Mouse (Mus musculus) kidney, postnatal 14 days (tissue): ENCODE measurements around the gene Fn1.
A peak's percentile ranks its signal among the peaks of the same experiment; 100 is the strongest.

ENCODE experiments used
- DNase-seq: peaks from one replicate; pipeline ENCODE4 v3.0.0; 2022; ENCODE audit warnings: mixed read lengths

Fn1 gene

GRCm38 (mm10) chr1:71652551-71653399, at the start of gene Fn1:
Fn1 (minus strand) TSS chr1:71653200.
- DNase-seq, result peak; percentile 93

- DNase-seq, result no peak
Observed at GRCm38 (mm10) chr1:71696093-71696492, 43.1 kb upstream of the Fn1 start.

GRCm38 (mm10) chr1:71691472-71692277, 38.7 kb upstream of the Fn1 start:
- no peak for DNase-seq

GRCm38 (mm10) chr1:71688926-71689303, 35.9 kb upstream of the Fn1 start:
- no peak for DNase-seq

GRCm38 (mm10) chr1:71688272-71688925, 35.4 kb upstream of the Fn1 start:
- no peak for DNase-seq

GRCm38 (mm10) chr1:71686791-71687190, 33.8 kb upstream of the Fn1 start:
- no peak for DNase-seq

GRCm38 (mm10) chr1:71683736-71684135, 30.7 kb upstream of the Fn1 start:
- peak; percentile 18 for DNase-seq

GRCm38 (mm10) chr1:71682194-71682715, 29.3 kb upstream of the Fn1 start:
- no peak for DNase-seq

- no peak for DNase-seq
Observed at GRCm38 (mm10) chr1:71681306-71681705, 28.3 kb upstream of the Fn1 start.

- DNase-seq, result no peak
Observed at GRCm38 (mm10) chr1:71680046-71680672, 27.2 kb upstream of the Fn1 start.

GRCm38 (mm10) chr1:71675420-71675819, 22.4 kb upstream of the Fn1 start:
- DNase-seq, result no peak

GRCm38 (mm10) chr1:71674274-71674673, 21.3 kb upstream of the Fn1 start:
- DNase-seq, result no peak

GRCm38 (mm10) chr1:71673398-71673910, 20.5 kb upstream of the Fn1 start:
- DNase-seq, result no peak

GRCm38 (mm10) chr1:71672346-71672745, 19.3 kb upstream of the Fn1 start:
- no peak for DNase-seq

- DNase-seq, result no peak
Observed at GRCm38 (mm10) chr1:71663242-71663641, 10.2 kb upstream of the Fn1 start.

GRCm38 (mm10) chr1:71658632-71659031, 5.6 kb upstream of the Fn1 start:
- DNase-seq, result no peak

- DNase-seq, result no peak
Observed at GRCm38 (mm10) chr1:71656309-71656708, 3.3 kb upstream of the Fn1 start.

GRCm38 (mm10) chr1:71654221-71654620, 1.2 kb upstream of the Fn1 start:
- no peak for DNase-seq

GRCm38 (mm10) chr1:71653400-71654159, 580 bp upstream of the Fn1 start:
- peak; percentile 31 for DNase-seq

- DNase-seq, result no peak
Observed at GRCm38 (mm10) chr1:71651828-71652227, 1.2 kb downstream of the Fn1 start.

GRCm38 (mm10) chr1:71651315-71651714, 1.7 kb downstream of the Fn1 start:
- DNase-seq, result no peak

- DNase-seq, result peak; percentile 24
Observed at GRCm38 (mm10) chr1:71650741-71651140, 2.3 kb downstream of the Fn1 start.
